Mouse (Mus musculus) stomach, embryonic 15.5 days (tissue): ENCODE data around the gene Zpbp2. TPM values are rescaled to one million over a fixed set of nuclear protein-coding genes. Genes with fewer than 3 reads are reported as not detected.
"Not testable (repeated sequence)": the region's sequence is repeated elsewhere in the genome, so short reads cannot be mapped to it uniquely, and the experiment has no call there.

ENCODE experiments used
- ATAC-seq: fragments of 200-750 bp; cut with Nextera tagmentation; 2 replicates; pipeline ENCODE4 v1.8.0; 2017; ENCODE audit warnings: low read depth, moderate number of reproducible peaks, moderate TSS enrichment; ENCODE audit not compliant: insufficient read depth, low FRiP score
- H3K27ac ChIP-seq: fragments of 300-500 bp; sonication (generic); 2 replicates; pipeline ENCODE4 v1.5.1; 2015; ENCODE audit warnings: mild to moderate bottlenecking, inconsistent platforms
- H3K27me3 ChIP-seq: fragments of 300-500 bp; sonication (generic); replicated peaks from 2 replicates; pipeline ENCODE4 v1.6.1; 2015; ENCODE audit warnings: inconsistent platforms
- H3K36me3 ChIP-seq: fragments of 300-500 bp; sonication (generic); 2 replicates; pipeline ENCODE4 v1.6.1; 2015; ENCODE audit warnings: inconsistent platforms
- H3K4me1 ChIP-seq: fragments of 300-500 bp; sonication (generic); 2 replicates; pipeline ENCODE4 v1.6.1; 2015; ENCODE audit warnings: inconsistent platforms
- H3K4me2 ChIP-seq: fragments of 300-500 bp; sonication (generic); 2 replicates; pipeline ENCODE4 v1.6.1; 2015; ENCODE audit warnings: mild to moderate bottlenecking, inconsistent platforms
- H3K4me3 ChIP-seq: fragments of 300-500 bp; sonication (generic); replicated peaks from 2 replicates; pipeline ENCODE4 v1.5.1; 2015; ENCODE audit warnings: inconsistent platforms
- H3K9ac ChIP-seq: fragments of 300-500 bp; sonication (generic); 2 replicates; pipeline ENCODE4 v1.6.1; 2015; ENCODE audit warnings: inconsistent platforms
- H3K9me3 ChIP-seq: fragments of 300-500 bp; sonication (generic); 2 replicates; pipeline ENCODE4 v1.6.1; 2016; ENCODE audit warnings: inconsistent platforms
- WGBS: fragments of 180-500 bp; shearing (Covaris S2); methylation state at CpG from one replicate; pipeline ENCODE4 v1.1.7; 2015; 5-methylcytosine and 5-hydroxymethylcytosine counted together
- polyA plus RNA-seq: library from polyadenylated mRNA; unstranded; fragments of >200 nt; fragmentation: Nextera tagmentation; extraction: Ambion mirVana; gene quantifications from 2 replicates; pipeline ENCODE4 v1.2.1, GENCODE M21; 2015

The Zpbp2 gene
- polyA plus RNA-seq, 1 experiment from 2014 or later: 0.31 TPM

DNA sequence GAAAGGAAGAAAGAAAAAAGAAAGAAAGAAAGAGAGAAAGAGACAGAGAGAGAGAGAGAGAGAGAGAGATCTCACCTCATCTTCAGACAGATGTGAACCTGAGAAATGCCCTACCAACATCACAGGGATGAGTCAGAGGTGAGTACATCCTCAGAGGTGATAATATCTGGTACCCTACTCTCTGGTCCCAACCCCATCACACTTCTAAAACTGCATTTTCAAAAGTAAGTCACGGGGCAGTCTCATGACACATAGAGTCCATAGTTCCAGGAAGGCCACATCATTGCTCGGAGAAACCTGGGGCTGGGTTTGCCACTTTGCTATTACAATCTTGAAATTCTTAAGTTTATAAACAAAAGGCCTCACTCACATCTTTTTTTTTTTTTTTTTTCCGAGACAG is 45.1 kb downstream of the Zpbp2 start:
- peaks cover 13% of the 10 kb centered on the region; the same call in 1 of the 2 replicates for H3K27me3 ChIP-seq
- 63% methylated on average over 3 of the region's 3 CpGs for WGBS

DNA sequence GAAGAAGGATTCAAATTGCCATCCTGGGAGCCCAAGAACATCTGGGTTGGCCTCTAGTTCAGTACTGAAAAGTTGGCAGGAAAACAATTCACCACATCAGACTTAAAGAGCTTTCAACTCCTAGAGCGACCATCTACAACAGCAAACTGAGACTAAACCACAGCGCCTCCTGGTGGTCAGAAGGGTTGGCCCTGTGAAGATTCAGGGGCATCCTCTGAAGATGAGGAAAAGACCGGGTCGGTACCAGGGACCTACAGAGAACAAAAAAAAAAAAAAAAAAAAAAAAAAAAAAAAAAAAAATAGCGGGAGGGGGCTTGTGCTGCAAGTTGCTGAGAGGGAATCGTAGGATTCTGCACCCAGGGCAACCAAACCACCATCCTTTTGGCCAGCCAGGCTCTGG is 46.5 kb downstream of the Zpbp2 start:
- Histone ChIP-seq H3K27me3 (peaks cover 13% of the 10 kb centered on the region; the same call in 1 of the 2 replicates), H3K4me2 (no peak overlapping the region), H3K9ac (no peak overlapping the region), H3K36me3 (no peaks in the 10 kb centered on the region), H3K27ac (no peak overlapping the region), H3K4me1 (peaks cover 4% of the 10 kb centered on the region; the same call in 1 of the 2 replicates), H3K4me3 (no peak overlapping the region), H3K9me3 (no peaks in the 10 kb centered on the region)
- no peak for ATAC-seq
- WGBS: 38% methylated on average over 6 of the region's 6 CpGs

More for the DNA sequence above, 45.1 kb downstream of the Zpbp2 start:
- Histone ChIP-seq H3K4me3 (no peak overlapping the region), H3K36me3 (no peaks in the 10 kb centered on the region), H3K9ac (no peak overlapping the region), H3K4me1 (no peaks in the 10 kb centered on the region), H3K4me2 (no peak overlapping the region), H3K9me3 (no peaks in the 10 kb centered on the region), H3K27ac (no peak overlapping the region)
- ATAC-seq: no peak

DNA sequence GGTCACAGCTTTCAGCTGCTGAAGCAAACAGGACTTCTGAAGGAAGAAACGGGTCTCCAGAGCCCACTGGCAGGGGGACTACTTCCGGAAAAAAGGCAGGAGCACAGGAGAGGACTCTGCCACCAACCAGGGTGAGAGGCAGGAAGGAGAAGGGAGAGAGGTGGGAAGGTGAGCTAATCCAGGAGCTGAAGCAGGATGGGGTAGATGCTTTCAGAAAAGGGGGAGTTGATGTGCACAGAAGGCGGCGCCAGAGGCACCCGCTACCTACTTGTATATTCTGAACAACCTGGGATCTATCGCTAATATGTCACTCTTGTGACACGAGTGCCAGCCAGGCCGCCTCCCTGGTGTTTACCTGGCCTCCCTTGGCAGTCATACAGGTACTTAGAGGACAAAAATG is 47.1 kb downstream of the Zpbp2 start, which contains the start of gene Lrrc3c:
Gene Lrrc3c (plus strand): TSS at position 301 of the 400 bp plus-strand sequence.
- H3K4me2 ChIP-seq: no peak within 1 kb of the TSS
- no peak within 1 kb of the TSS for H3K9ac ChIP-seq
- no peak within 1 kb of the TSS for H3K4me3 ChIP-seq
- no peaks in the 10 kb centered on the region for H3K36me3 ChIP-seq
- H3K9me3 ChIP-seq: no peaks in the 10 kb centered on the region
- peaks cover 4% of the 10 kb centered on the region; the same call in 1 of the 2 replicates for H3K4me1 ChIP-seq
- no peak within 1 kb of the TSS for H3K27ac ChIP-seq
- WGBS: 78% methylated on average over 8 of the region's 8 CpGs
- peaks cover 13% of the 10 kb centered on the region; the same call in 1 of the 2 replicates for H3K27me3 ChIP-seq
- ATAC-seq: no peak

DNA sequence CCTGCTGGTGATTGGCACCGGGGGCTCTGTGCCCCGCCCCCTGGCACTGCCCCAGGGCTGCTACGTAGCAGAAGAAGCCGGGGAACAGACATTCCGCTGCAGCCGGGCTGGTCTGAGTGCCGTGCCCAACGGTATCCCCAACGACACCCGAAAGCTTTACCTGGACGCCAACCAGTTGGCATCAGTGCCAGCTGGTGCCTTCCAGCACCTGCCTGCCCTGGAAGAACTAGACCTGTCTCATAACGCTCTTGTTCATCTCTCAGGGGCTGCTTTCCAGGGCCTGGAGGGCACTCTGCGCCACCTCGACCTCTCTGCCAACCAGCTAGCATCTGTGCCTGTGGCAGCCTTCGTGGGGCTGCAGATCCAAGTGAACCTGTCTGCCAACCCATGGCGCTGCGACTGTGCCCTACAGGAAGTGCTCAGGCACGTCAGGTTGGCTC is 48.0 kb downstream of the Zpbp2 start:
- no peak for ATAC-seq
- peaks cover 13% of the 10 kb centered on the region; the same call in 1 of the 2 replicates for H3K27me3 ChIP-seq
- H3K4me3 ChIP-seq: no peak overlapping the region
- H3K27ac ChIP-seq: no peak overlapping the region
- H3K9ac ChIP-seq: no peak overlapping the region
- H3K36me3 ChIP-seq: no peaks in the 10 kb centered on the region
- H3K9me3 ChIP-seq: no peaks in the 10 kb centered on the region
- H3K4me2 ChIP-seq: no peak overlapping the region
- WGBS: 63% methylated on average over 18 of the region's 18 CpGs
- H3K4me1 ChIP-seq: peaks cover 4% of the 10 kb centered on the region; the same call in 1 of the 2 replicates

DNA sequence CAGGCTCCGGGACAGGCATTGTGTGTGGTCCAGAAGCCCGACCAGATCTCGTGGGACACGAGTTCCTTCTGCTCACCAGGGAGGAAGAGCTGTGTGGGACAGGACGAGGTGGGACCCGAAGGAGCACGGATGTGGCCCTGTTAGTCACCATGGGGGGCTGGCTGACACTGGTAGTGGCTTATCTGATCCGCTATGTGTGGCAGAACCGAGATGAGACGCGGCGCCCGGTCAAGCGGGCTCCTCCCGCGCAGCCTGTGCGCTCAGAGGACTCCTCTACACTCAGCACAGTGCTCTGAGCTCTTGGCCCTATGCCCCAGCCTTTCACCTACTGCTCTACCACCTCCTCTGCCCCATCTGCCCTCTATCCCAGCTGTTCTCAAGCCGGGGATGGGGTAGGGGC is 48.4 kb downstream of the Zpbp2 start:
- ATAC-seq: 0 out of 2 replicates have a peak, but pooled peaks have one; percentile 23
- 34% methylated on average over 18 of the region's 18 CpGs for WGBS
- peaks cover 13% of the 10 kb centered on the region; the same call in 1 of the 2 replicates for H3K27me3 ChIP-seq
- H3K9me3 ChIP-seq: no peaks in the 10 kb centered on the region
- H3K4me3 ChIP-seq: no peak overlapping the region
- no peak overlapping the region for H3K4me2 ChIP-seq
- H3K4me1 ChIP-seq: peaks cover 4% of the 10 kb centered on the region; the same call in 1 of the 2 replicates
- H3K9ac ChIP-seq: no peak overlapping the region
- H3K27ac ChIP-seq: no peak overlapping the region
- H3K36me3 ChIP-seq: no peaks in the 10 kb centered on the region

DNA sequence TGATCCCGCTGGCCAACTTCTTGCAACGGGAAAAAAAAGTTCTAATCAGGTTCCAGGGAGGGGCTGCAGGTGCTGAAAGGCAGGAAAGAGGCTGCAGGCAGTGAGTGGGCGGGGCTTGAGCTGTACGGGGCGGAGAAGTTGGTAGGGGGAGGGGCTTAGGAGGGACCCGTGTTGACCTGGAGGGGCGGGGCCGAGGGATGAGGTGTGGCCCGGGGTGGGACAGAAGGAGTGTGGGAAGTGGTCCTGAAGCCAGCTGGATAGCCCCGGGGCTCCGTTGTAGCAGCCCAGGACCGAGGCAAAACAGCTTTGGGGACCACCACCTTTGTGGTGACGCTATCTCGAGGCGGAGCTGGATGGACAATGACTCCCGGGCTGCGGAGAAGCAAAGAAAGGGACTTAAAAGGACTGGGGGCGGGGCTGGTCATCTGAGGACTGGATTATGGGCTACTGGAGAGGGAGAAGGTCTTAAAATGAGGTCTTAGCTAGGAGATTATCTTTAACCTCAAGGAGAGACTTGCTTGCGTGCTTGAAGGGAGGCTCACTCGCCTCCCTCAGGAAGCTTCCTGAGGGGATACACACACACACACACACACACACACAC is 51.3 kb downstream of the Zpbp2 start:
- H3K4me2 ChIP-seq: peak overlapping the region; percentile 58
- ATAC-seq: peak; percentile 64
- no peaks in the 10 kb centered on the region for H3K36me3 ChIP-seq
- H3K4me1 ChIP-seq: peaks cover 4% of the 10 kb centered on the region; the same call in 1 of the 2 replicates
- H3K27ac ChIP-seq: no peak overlapping the region
- no peak overlapping the region for H3K9ac ChIP-seq
- WGBS: 2% methylated on average over 18 of the region's 20 CpGs
- H3K4me3 ChIP-seq: peak overlapping the region; percentile 35
- peaks cover 13% of the 10 kb centered on the region; the same call in 1 of the 2 replicates for H3K27me3 ChIP-seq
- H3K9me3 ChIP-seq: no peaks in the 10 kb centered on the region

DNA sequence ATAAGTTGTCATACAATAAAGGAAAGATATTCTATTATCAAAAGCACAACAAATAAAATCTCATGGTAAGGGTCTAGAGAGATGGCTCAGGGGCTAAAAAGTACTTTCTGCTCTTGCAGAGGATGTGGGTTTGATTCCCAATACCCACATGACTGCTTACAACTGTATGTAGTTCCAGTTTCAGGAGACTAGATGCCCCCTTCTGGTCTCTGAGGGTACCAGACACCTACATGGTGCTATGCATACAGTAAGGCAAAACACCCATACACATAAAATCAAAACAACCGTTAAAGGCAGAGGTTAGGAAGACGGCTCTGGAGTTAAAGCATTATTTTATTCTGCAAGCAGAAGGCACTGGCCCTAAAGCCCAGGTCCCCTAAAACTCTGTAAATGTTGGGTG is 53.1 kb downstream of the Zpbp2 start:
- no peaks in the 10 kb centered on the region for H3K9me3 ChIP-seq
- peaks cover 4% of the 10 kb centered on the region; the same call in 1 of the 2 replicates for H3K4me1 ChIP-seq
- no peak overlapping the region for H3K27ac ChIP-seq
- peaks cover 9% of the 10 kb centered on the region; the same call in 1 of the 2 replicates for H3K27me3 ChIP-seq
- no peak overlapping the region for H3K4me2 ChIP-seq
- no peak overlapping the region for H3K9ac ChIP-seq
- 83% methylated on average over 2 of the region's 2 CpGs for WGBS
- ATAC-seq: no peak
- H3K36me3 ChIP-seq: no peaks in the 10 kb centered on the region
- H3K4me3 ChIP-seq: no peak overlapping the region

DNA sequence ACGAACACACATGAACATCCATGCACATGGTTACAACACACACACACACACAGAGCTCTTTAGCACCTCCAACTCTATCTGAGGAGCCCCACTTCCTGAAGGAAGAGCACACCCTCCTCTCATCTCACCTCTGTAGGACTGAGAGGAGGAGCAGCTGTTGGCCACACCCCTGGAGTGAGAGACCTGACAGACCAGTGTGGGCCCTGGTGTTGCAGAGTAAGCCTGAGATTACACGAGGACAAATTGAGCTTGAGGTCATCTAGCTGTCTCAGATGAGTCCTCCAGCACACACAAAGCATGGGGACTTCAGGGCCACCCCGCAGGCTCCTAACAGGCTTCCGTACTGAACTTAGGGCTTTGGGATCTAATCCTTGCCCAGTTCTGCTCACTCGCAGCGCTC is 54.0 kb downstream of the Zpbp2 start:
- H3K9me3 ChIP-seq, H3K27ac ChIP-seq, H3K4me1 ChIP-seq, H3K27me3 ChIP-seq, H3K4me2 ChIP-seq, H3K36me3 ChIP-seq, ATAC-seq, H3K9ac ChIP-seq, H3K4me3 ChIP-seq: not testable (repeated sequence)
- WGBS: 64% methylated on average over 6 of the region's 6 CpGs

DNA sequence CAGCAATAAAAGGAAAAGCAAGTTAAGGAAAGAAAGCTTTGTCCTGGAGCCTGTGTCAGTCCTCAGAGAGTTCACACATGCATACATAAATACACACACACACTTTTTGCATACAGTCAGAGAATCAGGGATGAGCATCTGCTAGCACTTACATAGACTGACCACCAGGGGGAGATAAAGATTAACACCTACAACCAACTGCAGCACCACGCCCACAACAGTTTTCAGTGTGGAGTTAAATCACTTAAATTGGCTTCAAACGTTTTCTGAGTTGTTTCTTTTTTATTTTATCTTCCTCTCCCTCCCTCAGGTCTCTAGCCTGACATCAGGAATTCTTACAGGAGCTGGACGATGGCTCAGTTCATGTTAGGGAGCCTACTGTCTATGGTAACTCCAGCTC is 55.9 kb downstream of the Zpbp2 start:
- no peak for ATAC-seq
- no peak overlapping the region for H3K4me2 ChIP-seq
- H3K4me3 ChIP-seq: no peak overlapping the region
- no peaks in the 10 kb centered on the region for H3K36me3 ChIP-seq
- no peaks in the 10 kb centered on the region for H3K27me3 ChIP-seq
- no peak overlapping the region for H3K27ac ChIP-seq
- 8% methylated on average over 3 of the region's 3 CpGs for WGBS
- peaks cover 4% of the 10 kb centered on the region; the same call in 1 of the 2 replicates for H3K4me1 ChIP-seq
- no peak overlapping the region for H3K9ac ChIP-seq
- H3K9me3 ChIP-seq: no peaks in the 10 kb centered on the region

Other genes with a start within 250 kb of the Zpbp2 start
- 0.09 and 0.18 TPM in 2 replicates for gene Neurod2, start 221.4 kb upstream of the Zpbp2 start, polyA plus RNA-seq
- 20.2 and 21.5 TPM in 2 replicates for gene Ppp1r1b, start 202.7 kb upstream of the Zpbp2 start, polyA plus RNA-seq
- gene Stard3, start 192.7 kb upstream of the Zpbp2 start, polyA plus RNA-seq: 41.1 and 46.4 TPM in 2 replicates
- 0.23 and 0.43 TPM in 2 replicates for gene Tcap, start 167.3 kb upstream of the Zpbp2 start, polyA plus RNA-seq
- gene Pnmt, start 164.6 kb upstream of the Zpbp2 start, polyA plus RNA-seq: 0.22 TPM in 1 of 2 replicates, not detected in the other
- 13.0 and 15.7 TPM in 2 replicates for gene Pgap3, start 150.6 kb upstream of the Zpbp2 start, polyA plus RNA-seq
- gene Erbb2, start 138.6 kb upstream of the Zpbp2 start, polyA plus RNA-seq: 40.6 and 42.4 TPM in 2 replicates
- gene Mien1, start 112.1 kb upstream of the Zpbp2 start, polyA plus RNA-seq: 137 and 142 TPM in 2 replicates
- 44.7 and 56.1 TPM in 2 replicates for gene Grb7, start 104.7 kb upstream of the Zpbp2 start, polyA plus RNA-seq
- gene Ikzf3, start 5.1 kb upstream of the Zpbp2 start, polyA plus RNA-seq: 0.50 and 0.69 TPM in 2 replicates
- 55.6 and 61.8 TPM in 2 replicates for gene Ormdl3, start 36.3 kb downstream of the Zpbp2 start, polyA plus RNA-seq
- gene Lrrc3c, start 47.2 kb downstream of the Zpbp2 start, polyA plus RNA-seq: not detected in 2 replicates
- gene Gm12355, start 74.6 kb downstream of the Zpbp2 start, polyA plus RNA-seq: 1.1 and 5.0 TPM in 2 replicates
- not detected in 2 replicates for gene Gsdma3, start 75.3 kb downstream of the Zpbp2 start, polyA plus RNA-seq
- 0.21 TPM in 1 of 2 replicates, not detected in the other for gene Gsdma2, start 95.7 kb downstream of the Zpbp2 start, polyA plus RNA-seq
- 0.18 and 0.80 TPM in 2 replicates for gene Gsdma, start 113.3 kb downstream of the Zpbp2 start, polyA plus RNA-seq
- gene Psmd3, start 131.5 kb downstream of the Zpbp2 start, polyA plus RNA-seq: 180 and 190 TPM in 2 replicates
- gene Csf3, start 150.2 kb downstream of the Zpbp2 start, polyA plus RNA-seq: not detected in 2 replicates
- 36.4 and 39.7 TPM in 2 replicates for gene Med24, start 178.3 kb downstream of the Zpbp2 start, polyA plus RNA-seq
- 42.7 and 44.7 TPM in 2 replicates for gene Thra, start 189.5 kb downstream of the Zpbp2 start, polyA plus RNA-seq
- gene Nr1d1, start 224.2 kb downstream of the Zpbp2 start, polyA plus RNA-seq: 2.4 and 2.5 TPM in 2 replicates
- gene Msl1, start 244.4 kb downstream of the Zpbp2 start, polyA plus RNA-seq: 23.0 and 23.6 TPM in 2 replicates